Mouse (Mus musculus): ENCODE measurements at regions not wholly inside any gene's neighbourhood (a gene's known extent, or its start where the extent isn't known, plus 50 kb on each side); places are given as distances from the start of the nearest gene placed in this dataset.

DNA sequence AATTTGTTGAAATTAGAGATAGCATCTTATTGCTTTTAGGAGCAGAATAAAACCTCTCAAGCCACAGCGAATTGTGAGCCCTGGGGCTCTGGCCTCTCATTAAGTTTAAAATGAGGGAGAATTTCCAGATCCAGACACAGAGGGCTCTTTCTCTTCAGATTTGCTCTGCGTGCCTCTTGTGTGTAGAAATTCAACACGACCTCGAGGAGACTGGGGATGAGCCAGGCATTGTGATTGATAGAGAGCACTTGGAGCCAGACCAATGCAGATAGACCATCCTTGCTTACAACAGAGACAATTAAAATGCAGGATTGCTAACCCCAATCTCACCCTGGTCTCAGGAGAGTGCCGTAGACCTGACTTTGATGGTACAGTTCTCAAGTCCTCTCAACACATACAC, 121.9 kb upstream of the Gas1 start:
- DNase-seq (ENCODE audit: low spot score in 2 of 2): no peak

GRCm38 (mm10) chr13:60303561-60303960, 126.4 kb upstream of the Gas1 start:
- DNase-seq (ENCODE audit: low spot score in 2 of 2): no peak

GRCm38 (mm10) chr13:60305028-60305810, 128.1 kb upstream of the Gas1 start:
- DNase-seq (ENCODE audit: low spot score in 2 of 2): no peak

DNA sequence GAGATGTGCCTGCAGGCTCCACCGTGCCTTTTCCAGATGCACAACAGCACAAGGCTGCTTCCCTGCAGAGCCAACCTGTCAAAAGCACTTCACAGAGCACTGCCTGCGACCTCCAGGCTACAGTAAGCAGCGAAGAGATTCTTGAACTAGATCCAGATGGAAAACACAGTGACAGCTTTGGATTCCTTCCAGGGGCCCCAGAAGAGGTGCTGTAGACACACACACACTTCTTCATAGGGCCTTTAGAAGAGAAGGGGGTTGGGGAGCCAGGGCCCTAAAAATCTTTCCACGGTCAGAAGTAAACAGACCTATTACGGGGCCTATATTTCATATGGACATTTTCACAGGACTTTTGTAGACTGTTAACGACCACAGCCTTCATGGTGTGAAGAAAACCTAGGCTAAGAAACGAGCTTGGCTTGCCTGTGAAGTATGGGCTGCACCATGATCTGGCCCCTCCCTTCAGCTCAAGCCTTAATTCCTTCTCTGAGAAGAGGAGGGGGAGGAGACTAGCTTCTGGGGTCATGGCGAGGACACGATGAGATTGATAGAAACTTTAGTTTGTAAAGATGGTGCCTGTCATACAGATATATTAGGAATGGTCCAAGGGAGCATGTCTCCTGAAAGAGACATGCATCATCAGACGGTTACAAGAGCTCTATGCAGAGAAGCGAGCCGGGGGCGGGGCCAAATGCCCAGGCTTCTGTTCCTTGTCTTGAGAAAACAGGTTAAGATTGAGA, 131.1 kb upstream of the Gas1 start:
- DNase-seq (ENCODE audit: low spot score in 2 of 2): no peak

- DNase-seq (ENCODE audit: low spot score in 2 of 2): no peak
Observed at GRCm38 (mm10) chr13:60309482-60309881, 132.3 kb upstream of the Gas1 start.

DNA sequence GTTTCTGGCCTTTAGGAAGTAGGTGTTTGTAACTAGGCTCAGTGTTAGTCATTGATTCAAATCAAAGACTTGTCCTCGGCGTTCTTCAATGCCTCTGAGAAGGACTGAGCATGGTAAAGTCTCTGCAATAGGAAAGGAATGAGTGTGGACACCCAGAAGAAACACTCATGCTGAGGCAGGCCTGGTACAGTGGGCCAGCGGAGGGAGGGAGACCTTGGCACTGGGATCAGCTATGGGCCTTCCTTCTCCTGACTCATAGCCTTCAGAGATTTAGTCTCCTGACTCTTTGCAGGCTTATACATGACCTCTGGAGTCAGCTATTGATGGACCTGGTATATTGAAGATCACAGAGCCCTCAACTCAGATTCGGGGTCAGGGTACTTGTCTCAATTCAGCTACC, 132.8 kb upstream of the Gas1 start:
- no peak for DNase-seq (ENCODE audit: low spot score in 2 of 2)

- DNase-seq (ENCODE audit: low spot score in 2 of 2): no peak
Observed at GRCm38 (mm10) chr13:60312397-60313085, 135.4 kb upstream of the Gas1 start.

GRCm38 (mm10) chr13:60318436-60319020, 141.4 kb upstream of the Gas1 start:
- DNase-seq (ENCODE audit: low spot score in 2 of 2): no peak

DNA sequence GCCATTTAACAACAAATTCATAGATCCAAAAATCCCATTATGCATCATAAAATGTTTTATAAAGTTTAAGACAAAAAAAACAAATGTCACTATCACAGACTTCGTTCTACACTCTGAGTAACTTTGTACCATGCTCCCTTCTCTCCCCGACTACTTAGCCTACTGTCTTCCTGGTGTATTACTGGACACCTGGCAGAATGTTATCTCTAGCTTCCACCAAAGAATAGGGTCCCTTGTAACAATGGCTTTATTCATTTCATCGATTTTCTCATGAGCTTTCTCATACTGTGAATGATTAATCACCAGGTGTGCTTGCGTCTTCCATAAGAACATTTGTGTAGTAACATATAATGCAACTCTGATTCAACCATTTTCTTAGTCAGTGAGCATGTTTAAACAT, 142.1 kb upstream of the Gas1 start:
- no peak for DNase-seq (ENCODE audit: low spot score in 2 of 2)

GRCm38 (mm10) chr13:60319861-60320602, 142.9 kb upstream of the Gas1 start:
- no peak for DNase-seq (ENCODE audit: low spot score in 2 of 2)

DNA sequence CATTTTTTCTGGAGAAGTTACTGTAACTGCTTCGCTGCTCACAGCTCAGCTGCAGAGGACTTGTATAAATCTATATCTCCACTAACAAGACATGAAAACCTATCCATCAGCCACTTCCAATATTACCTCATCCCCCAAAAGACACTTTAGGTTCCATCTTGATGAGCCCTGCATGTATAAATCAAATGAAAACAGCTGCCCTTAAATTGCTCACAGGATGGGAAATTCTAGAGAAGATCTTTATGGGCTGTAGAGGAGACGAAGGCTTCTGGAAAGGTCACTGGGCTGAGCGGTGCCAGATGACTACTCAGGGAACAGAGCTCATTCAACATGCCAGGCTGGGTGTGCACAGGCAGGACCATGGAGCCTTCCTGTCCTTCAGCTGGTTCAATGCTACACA, 145.4 kb upstream of the Gas1 start:
- DNase-seq (ENCODE audit: low spot score in 2 of 2): no peak

DNA sequence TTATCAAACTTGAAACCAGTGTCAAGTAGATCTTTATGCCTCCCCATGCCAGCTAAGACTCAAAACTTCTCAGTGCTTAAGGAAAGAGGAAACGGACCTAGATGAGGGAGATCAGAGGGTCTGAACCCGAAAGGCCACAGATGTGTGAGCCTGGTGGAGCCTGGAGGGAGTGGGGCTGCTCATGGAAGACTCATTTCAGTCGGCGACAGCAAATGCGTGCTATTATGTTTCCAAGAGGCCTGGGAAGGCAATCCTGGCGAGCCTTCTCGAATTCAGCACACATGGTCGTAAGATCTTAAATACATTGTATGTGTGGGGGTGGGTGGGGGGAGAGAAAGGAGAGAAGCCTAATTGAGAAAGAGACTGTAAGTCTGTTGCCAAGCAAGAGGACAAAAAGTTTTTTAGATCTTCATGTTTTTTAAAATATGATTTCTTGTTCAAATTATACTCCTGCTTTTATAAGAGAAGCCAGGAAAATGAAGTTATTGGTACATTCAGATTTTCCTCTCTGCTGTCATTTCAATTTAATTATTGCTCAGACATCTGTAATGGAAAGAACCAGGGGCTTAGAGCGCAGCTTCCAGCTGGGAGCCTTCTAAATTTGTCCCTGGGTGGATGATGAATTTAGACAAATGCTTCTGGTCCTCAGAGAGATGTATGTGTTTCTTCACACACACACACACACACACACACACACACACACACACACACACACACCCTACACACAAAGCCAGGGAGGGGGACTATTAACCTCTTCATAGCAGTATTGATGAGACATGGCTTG, 153.5 kb upstream of the Gas1 start:
- DNase-seq (ENCODE audit: low spot score in 2 of 2): no peak

- no peak for DNase-seq (ENCODE audit: low spot score in 2 of 2)
Observed at GRCm38 (mm10) chr13:60336196-60336595, 159.0 kb upstream of the Gas1 start.

DNA sequence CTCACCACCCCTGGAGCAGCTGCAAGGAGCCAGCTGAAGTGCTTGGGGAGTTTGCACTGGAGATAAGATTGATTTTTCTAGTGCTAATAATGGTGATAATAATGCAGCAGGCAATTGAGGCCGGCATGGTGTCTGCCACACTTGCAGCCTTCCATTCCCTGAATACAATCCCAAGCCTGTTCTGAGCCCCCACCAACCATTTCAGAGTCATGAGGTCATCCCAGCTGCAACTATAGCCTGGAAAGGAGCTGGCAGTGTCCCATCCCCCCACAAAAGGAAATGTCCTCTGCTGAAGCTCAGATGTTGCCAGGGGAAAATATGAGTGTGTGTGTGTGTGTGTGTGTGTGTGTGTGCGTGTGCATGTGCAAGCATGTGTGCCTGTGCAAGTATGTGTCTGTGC, 160.2 kb upstream of the Gas1 start:
- no peak for DNase-seq (ENCODE audit: low spot score in 2 of 2)

- no peak for DNase-seq (ENCODE audit: low spot score in 2 of 2)
Observed at GRCm38 (mm10) chr13:60338107-60338506, 160.9 kb upstream of the Gas1 start.

DNA sequence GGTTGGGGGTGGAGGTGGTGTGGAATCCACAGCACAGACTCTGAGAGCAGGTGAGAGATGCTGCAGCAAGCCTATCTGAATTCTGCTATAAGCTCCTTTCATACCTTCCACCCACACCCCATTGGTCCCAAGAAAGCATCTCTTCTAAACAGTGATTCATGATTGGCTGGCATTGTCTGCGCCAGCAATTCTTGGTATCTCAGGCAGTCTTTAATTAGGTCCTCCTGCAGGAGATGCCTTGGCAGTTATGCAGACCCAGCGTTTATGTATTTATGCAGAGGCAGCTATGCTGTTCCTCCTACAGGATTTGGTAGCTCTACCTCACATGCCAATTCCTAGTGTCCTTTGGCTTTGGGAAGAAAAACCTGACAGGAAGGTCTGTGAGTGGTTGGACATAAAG, 162.9 kb upstream of the Gas1 start:
- DNase-seq (ENCODE audit: low spot score in 2 of 2): no peak

GRCm38 (mm10) chr13:60347881-60348280, 170.7 kb upstream of the Gas1 start:
- DNase-seq (ENCODE audit: low spot score in 2 of 2): no peak

GRCm38 (mm10) chr13:60348438-60348837, 171.3 kb upstream of the Gas1 start:
- DNase-seq (ENCODE audit: low spot score in 2 of 2): no peak

DNA sequence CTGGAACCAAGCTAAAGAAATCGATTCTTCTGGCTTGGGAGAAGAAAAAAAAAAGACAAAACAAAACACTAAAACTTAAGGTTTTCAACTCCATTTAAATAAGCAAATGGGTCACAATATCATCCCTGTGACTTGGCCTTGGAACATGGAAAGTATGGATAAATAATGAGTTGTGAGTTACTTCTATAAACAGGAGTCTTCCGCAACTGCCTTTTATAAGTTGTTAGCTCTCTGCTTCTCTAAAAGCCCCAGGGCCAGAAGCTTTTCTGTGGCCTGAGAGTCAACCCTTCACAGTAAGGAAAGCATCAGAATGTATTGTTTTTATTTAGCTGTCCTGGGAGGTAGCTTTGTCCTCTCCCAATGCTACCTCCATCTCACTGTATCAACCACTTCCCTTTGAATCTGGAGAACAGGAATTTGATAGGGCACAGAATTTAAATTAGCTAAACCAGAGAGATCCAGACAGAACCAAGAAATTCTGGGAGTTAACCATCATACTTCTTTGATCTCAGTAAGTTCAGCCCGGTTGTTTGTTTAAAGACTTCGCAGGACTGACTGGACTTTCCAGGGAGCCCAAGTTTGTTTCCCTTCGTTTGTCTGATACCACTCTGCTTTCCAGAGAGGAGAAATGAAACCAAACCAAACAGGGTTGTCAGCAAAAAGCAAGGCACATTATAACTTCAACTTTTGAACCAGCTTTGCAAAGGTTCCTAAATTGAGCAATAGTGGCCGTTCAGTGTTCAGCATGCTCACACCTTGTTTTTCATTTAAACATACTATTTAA, 178.7 kb upstream of the Gas1 start:
- DNase-seq (ENCODE audit: low spot score in 2 of 2): no peak

DNA sequence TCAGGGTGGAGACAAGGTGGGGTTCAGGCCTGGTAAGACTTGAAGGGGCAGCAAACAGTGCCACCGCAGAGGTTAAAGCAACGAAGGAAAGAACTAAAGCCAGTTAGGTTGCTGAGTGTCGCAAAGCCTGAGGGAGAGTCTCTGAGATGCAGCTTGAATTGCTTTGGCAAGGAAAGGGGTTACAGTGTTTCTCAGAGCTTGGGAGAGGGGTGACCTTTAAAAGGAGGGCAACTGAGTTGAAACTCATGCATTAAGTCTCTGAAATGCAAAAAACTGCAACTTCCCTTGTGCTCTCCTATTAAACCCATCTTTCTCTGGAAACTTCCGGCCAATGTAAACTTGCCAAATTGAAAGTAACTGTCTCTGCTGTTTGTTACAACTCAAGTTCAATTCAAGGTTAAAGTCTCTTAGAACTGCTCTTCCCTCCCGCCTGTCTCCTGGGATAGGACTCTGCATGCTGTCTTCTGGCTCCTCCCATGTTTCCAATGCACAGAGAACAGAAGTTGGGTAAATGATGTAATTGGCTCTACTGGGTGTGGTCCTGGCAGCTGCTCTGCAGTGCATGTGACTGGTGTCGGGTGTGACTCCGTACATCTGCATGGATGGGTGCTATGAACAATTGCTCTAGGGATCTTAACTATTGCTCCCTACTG, 181.4 kb upstream of the Gas1 start:
- DNase-seq (ENCODE audit: low spot score in 2 of 2): no peak
